Mouse (Mus musculus) right cerebral cortex, postnatal 10 days (tissue): ENCODE data around the gene Notum.

ENCODE experiments used
- DNase-seq, 2 experiments: peaks; one replicate each; pipeline ENCODE4 v3.0.0; 2021; ENCODE audit warnings: low spot score in 2 of 2

Notum gene

DNA sequence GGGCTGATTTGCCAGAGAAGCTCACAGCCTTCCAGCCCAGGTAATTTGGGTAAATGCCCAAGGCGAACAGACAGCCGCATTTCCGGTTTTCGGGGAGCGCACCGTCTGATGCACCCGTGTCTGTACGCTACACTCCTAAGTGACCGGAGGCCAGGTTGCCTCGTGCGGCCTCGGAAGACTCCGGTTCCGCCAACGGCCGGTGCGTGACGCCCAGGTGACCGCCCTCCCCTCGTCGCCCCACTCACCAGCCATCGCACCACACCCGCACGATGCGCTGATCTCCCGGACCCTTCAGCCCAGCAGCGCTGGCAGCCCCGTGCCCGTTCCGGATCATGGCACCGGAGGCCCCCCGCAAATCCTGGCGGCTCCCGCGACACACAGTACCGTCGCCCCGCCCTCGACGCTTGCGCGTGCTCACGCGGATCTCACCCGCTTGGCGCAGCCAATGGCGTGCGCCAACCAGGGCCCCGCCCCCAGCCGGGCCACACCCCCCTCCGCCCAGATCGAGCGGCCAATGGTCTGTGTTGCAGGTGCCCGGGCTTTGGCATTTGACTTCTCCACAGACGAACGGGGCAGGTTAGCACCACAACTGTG, 43.4 kb downstream of the Notum start, which contains the start of gene Pcyt2:
TSS of gene Pcyt2 (minus strand) at position 418 of the 594 bp plus-strand sequence.
- peak; percentile 94 for DNase-seq

DNA sequence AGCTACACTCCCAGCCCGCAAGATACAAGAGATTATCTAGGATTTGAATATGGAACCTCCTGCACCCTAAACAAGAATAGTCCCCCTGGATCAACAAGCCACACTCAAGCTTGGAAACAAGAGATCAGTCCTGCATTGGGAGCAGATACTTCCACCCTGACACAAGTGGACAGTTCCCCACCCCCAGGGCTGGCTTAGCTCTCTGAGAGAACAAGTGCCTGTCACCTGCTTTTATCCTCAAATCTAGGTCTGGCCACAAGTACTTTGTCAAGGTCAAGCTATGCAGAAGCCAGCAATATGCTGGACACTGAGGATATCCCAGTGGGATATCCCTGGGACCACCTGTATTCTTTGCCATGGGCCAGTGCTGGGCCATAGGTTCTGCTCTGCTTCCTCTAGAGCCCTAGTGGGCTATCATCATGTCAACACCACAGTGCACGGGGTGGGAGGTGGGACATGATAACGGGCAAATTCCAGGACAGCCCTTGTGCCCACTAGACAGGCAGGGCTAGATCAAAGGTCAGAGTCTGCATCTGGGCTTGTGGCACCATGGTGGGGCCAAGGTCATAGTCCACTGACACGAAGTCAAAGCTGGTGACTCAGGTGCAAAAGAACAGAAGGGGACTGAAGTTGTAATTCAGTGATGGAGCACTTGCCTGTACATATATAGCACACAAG, 44.2 kb downstream of the Notum start:
- DNase-seq = peak in 1 of 2 experiments; percentile 32

DNA sequence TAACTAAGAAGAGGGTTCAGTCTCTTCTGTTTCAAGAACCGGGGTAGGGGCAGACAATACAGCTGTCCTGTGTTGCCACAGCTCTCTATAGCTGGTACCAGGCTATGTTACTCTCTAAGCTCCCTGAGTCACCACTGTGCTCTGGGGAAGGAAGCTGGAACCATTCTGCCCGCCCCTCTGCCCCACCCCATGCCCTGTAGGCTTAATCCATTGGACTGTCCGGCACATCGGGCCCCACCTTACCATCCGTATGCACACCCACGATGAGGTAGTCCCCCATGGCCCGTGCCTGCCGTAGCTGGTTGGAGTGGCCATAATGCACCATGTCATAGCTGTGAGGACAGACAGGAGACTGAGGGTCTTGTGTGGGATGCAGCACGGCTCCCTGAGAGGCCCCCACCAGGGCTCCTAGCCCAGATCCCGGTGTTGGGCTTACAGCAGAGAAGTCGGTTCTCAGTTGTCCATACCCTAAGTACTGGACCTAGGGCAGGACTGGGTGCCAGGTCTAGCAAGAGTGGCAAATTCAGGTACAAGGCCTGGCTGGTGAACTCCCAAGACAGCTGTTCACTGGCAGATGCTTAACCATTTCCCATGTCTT, 45.3 kb downstream of the Notum start:
- peak in 1 of 2 experiments; percentile 32 for DNase-seq

DNA sequence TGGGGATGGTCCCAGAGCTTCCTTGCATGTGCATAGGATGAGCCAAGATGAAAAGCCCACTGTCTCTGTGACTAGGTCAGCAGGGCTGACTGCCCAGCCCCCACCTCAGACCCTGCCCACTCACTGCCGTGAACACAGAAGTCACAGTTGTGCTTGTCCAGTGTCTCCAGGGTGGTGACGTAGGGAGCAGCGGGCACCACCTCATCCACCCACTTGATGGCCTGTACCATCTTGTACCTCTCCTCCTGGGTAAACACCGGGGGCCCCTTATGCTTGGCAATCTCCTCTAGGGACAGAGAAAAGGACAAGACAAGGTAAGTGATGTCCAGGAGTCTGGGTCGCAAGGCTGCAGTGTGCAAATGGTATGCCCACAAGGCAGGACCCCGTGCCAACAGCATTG, 45.8 kb downstream of the Notum start:
- DNase-seq = peak in 1 of 2 experiments; percentile 29

DNA sequence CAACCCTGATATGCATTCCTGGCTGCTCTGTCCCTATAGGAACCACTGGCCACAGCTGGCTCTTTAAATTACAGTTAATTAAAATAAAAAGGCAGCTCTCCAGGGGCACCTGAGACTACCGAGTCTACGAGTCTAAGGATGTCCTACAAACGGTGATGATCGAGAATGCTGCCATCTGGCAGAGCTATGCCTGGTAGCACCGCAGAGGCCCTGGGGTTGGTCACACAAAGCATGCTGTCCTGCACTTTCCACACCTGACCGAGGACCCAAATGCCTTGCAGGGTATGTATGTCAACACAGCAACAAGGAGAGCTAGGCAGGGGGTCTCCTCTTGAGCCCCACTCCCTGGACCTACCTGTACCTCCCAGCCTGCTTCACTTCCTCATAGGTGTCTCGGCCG, 47.0 kb downstream of the Notum start:
- peak in 1 of 2 experiments; percentile 29 for DNase-seq

DNA sequence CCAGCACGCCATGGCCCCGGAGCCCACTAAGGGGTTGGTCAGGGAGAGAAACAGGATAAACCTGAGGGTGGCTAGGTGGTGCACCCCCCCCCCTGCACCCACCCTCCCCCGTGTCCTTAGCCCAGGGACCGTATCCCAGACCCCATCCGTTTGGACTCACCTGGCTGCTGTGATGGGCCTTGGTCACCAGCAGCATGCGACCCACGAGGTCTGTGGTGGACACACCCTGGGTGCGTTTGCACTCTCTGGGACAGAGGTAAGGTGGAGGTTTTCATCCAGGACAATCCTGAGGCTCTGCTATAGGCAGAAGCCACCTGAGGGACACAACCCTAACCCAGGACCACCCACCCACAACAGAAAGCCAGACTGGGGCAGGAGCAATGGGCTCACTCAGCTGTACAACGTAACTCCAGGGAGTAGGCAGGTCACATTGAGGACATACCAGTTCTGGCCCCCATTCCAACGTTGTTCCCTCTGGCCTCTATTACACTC, 47.4 kb downstream of the Notum start:
- peak in 1 of 2 experiments; percentile 27 for DNase-seq

DNA sequence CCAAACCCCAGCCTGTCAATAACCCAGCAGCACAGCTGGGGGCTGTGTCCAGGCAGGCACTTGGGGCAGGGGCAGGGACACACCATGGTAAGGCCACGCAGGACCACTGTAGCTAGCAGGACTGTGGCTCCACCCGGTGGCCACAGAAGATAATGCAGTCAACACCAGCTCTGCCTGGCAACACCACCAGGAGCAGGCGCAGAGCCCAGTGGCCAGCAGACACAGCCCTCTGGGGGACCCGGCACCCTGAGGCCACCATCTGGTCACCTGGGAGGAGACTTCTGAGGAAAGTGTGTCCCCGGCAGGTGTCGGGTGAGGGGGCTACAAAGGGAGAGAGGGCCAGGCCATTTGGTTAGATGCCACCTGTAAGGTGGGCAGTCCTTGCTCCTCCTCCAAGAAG, 48.2 kb downstream of the Notum start:
- peak; percentile 75 to 77 for DNase-seq

DNA sequence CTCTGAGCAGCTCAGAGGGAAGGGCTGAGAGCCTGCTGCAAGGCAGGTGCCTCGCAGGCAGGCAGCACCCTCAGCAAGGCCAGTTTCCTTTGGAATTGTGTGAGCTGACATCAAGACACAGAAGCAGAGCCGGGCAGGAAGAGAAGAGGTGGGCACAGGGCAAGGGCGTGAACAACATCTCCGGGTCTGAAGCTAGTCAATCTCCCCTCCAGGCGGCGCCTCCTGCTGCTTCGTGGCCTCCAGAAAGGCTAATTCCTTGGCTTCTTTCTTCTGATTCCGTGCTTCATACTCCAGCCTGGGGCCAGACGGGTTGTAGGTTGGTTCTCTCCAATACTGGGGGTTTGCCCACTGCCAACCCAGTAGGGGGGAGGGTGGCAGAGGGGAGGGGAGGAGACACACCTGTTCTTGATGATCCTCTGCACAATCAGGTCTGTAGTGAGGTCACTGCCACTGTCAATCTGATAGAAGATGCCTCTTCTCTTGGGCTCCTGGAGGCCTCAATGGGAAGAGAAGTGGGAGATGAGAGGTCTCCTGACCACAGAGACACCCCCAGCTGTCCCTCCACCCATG, 50.4 kb downstream of the Notum start:
- peak in 1 of 2 experiments; percentile 30 for DNase-seq

DNA sequence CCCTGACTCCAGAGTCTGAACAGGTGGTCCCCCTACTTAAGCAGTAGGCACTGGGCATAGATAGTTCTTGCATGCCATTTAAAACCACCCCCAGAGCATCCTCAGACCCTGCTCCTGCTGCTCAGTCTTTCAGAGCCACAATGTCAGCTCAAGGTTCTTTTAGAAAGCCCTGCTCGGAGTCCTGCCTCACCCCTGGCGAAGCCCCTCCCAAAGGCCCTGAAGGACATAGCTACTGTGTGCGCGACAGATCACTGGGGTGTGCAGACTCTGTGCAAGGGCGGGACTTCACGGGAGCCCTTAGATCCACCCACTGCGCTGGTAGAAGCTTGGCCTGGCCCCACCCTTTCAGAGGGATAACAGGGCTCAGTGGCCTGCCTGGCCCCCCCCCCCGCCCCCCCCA, 51.7 kb downstream of the Notum start:
- DNase-seq = peak in 1 of 2 experiments; percentile 27

DNA sequence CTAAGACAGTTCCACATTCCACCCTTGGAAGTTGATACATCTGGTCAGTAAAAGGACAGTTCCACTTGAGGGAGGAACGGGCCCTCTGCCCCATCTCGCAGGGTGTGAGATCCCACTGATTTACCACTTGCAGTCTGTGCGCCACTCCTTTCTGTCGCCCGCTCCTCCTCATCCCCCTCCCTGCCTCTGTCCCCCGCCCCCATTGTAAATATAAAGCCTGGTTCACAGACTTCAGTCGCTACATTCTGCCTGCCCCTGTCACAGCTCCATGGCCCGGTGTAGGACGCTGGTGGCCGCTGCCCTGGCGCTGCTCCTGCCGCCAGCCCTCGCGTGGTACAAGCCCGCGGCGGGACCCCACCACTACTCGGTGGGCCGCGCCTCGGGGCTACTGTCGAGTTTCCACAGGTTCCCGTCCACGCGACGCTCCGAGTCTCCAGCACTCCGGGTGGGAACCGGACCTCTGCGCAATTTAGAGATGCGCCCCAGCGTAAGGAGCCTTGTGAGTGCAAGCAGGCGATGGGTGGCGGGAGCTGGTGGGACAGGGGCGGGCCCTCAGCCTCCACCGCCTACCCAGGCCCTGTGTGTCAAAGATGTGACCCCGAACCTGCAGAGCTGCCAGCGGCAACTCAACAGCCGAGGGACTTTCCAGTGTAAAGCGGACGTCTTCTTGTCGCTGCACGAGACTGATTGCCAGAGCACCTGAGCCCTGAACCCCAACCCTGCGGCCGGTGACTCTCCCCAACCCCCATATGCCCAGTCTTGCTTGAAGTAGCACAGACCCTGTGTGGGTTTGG, 52.5 kb downstream of the Notum start, which contains the start of gene Npb:
TSS of gene Npb (plus strand) at position 237 of the 794 bp plus-strand sequence.
- DNase-seq = peak in 1 of 2 experiments; percentile 34

DNA sequence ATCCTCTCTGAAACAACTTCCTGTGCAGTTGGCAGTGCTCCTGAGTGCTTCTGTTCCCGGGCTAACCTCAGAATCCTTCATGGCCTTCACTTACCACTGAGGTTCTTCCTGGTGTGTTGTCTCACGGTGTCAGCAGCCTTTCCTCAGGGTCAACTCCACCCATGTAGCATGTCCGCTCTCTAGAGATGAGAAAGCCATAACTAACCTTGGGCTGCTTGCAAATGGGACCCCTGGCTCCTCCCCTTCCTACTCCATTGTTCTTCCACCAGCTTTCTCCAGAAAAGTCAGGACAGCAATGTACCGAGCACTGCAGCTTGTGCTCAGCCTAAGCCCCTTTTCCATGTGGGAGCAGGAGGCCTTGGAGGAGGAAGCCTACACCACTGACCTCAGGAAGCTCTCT, 54.2 kb downstream of the Notum start:
- DNase-seq = no peak

DNA sequence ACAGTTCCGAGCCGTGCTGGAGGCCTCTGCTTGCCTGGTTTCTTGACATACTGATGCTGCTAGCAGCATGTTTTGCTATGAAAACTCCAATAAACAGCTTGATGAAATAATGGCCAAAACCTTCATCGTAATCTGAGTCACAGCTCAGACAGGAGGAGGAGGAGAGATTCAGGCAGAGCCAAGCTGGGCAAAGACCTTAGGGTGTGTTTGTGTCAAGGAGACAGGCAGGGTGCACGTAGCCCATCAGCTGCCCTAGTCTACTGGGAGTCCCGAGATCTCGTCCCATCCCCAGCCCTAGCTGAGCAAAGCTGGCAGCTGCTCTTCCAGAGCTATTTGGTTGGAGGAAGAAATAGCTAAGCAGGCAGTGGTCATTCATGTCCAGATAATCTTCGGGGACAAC, 55.3 kb downstream of the Notum start:
- DNase-seq = no peak
